Mouse (Mus musculus): ENCODE data around the gene Pknox1.
A peak's percentile ranks its signal among the peaks of the same experiment; 100 is the strongest.
"Not testable (repeated sequence)": the region's sequence is repeated elsewhere in the genome, so short reads cannot be mapped to it uniquely, and the experiment has no call there.

Pknox1 gene

DNA sequence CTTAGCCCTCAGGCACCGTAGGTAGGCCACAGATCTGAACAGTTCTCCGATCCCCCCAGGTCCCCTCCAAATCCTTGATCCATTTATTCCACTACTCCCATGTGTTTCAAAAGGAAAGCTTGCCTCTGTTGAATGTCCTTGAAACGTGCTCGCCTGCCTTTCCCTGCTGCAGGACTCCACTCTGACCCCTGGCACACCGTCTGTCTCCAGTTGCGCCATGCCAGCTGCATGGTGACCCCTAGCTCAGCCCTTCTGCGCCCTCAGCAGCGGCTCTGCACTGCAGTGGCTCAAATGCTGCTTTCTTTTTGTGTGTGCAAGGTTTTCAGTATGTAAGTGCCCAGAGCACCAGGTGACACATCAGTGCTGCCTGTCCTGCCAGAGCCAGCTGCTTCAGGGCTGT, 34.1 kb downstream of the Pknox1 start:
- no peak for DNase-seq

DNA sequence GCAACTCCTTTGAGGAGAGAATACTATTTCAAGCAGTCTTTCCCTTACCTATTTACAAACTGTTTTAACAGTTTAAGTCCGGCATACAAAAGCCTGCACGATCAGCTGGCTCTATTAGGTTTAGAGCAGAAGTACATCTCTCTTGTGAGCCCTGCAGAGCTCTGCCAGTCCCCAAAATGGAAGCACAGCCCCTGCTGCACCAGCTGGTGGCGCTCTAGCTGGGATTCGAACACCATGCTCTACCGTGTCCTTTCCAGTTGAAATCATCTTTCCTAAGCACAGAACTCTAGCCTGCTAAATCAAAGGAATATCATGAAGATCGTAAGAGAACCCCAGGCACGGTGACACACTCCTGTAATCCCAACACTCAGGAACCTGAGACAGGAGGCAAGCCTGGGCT, 41.9 kb downstream of the Pknox1 start:
- no peak for DNase-seq

GRCm38 (mm10) chr17:31607256-31607951, 42.9 kb downstream of the Pknox1 start:
- peak in 1 of 2 experiments; percentile 22 for DNase-seq

- not testable (repeated sequence) for DNase-seq
Observed at GRCm38 (mm10) chr17:31609173-31609572, 44.6 kb downstream of the Pknox1 start.

DNA sequence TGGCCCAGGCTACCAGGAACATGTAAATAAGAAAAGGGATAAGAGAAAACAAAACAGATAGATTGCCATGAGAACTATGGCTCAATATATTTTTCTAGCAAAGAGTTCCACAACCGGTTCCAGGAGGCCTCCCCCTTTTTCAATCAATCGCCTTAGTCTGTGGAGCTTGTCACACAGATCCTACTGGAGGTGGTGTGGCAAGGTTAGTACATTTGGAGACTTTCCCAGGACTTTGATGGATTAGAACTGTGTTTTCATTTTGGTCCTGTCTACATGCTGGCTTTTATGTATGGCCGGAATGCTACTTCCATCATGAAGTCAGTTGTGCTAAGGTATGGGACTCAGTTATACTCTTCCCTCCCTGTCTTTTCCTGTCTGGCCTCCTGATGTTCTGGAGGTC, 45.4 kb downstream of the Pknox1 start:
- no peak for DNase-seq

DNA sequence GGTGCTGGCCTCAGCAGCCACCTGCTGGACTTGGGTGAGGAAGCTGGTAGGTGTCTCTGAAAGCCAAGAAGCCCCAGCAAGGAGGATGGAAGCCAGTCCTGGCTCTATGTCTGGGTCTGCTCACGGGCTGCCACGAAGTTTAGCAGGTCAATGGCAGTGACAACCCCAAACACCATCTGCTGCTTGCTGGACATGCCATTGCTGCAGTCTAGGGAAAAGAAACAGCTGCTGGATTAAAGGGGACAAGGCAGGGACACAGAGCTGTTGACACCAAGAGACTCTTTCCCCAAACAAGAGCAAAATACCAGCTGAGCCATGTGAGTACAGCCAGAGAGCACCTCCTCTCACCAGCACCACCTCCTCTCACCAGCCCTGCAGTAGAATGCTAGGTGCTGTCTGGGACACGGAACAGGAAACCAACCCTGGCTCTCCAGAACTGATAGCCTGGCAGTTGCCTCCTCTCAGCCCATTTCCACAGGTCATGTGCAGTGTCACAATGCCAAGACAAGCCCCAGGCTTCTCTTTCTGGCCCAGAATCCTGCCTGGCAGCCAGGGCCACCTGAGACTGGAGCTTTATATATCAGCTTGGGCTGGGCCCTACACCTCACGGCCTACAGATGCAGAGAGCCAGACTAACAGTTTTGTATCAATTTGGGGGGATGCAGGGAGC, 48.7 kb downstream of the Pknox1 start:
- DNase-seq: no peak

- no peak for DNase-seq
Observed at GRCm38 (mm10) chr17:31623101-31623500, 58.6 kb downstream of the Pknox1 start.

DNA sequence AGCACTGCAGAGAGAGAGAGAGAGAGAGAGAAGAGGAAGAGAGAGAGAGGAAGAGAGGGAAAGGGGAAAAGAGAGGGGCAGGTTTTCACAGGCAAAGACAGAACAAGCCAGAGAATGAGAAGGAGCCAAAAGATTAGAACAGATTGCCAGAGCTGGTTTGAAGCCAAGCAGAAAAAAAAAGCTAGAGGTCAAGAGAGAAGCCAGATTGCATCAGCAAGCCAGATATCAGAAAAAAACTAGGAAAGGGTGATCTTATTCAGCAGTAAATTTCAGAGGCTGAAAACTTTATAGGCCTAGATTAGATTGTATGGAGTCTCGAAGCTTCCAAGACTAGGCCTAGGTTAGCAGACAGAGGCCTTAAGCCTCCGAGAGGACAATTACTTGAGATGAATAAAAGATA, 63.4 kb downstream of the Pknox1 start:
- no peak for DNase-seq

DNA sequence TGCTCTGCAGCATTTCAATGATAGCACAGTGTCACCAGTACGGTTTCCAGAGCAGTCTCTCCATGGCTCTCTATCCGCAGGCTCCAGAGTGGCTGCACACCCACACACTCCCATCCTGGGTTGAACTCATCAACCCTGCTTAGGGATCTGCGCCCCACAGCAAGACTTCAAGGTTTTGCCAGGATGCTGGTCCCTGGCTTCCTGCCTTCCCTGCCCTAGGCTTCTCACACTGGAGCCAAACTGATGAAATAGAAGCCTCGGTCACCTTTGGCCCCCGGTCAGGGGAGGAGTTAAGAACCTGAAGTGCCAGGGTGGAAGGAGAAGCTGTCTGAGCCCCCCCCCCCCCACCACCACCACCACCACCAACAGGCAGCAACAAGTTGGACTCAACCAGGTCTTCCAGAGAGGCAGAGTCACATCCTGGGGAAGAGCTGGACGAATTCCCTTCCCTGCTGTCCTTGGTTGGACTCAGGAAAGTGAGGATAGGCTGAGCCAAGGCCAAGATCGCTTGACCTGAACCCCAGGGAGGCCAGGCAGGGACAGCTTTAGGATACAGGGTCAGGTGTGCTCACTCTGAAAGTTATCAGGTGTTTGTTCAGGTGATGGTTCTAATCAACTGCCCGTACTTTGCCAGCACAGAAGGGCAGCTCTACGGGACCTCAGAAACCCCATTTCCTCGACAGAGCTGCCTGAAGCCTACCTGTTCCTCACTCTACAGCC, 66.7 kb downstream of the Pknox1 start:
- no peak for DNase-seq

DNA sequence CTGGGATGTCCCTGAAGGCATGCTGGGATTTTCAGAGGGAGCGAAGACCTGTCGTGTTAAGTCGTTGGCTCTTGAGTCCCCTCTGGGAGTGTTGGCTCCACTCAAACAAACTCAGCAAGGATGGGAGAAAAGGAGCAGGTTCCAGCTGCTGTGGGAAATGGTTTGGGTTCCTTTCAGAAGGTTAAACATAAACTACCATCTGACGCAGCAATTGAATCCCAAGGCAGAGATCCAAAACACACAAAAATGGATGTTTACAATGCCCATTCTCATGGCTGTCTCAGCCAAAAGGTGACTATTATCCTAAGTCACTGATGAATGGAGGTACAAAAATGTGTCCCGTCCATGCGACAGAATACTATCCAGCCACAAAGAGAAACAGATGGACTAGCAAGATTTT, 68.5 kb downstream of the Pknox1 start:
- no peak for DNase-seq

GRCm38 (mm10) chr17:31634896-31635295, 70.4 kb downstream of the Pknox1 start:
- no peak for DNase-seq

DNA sequence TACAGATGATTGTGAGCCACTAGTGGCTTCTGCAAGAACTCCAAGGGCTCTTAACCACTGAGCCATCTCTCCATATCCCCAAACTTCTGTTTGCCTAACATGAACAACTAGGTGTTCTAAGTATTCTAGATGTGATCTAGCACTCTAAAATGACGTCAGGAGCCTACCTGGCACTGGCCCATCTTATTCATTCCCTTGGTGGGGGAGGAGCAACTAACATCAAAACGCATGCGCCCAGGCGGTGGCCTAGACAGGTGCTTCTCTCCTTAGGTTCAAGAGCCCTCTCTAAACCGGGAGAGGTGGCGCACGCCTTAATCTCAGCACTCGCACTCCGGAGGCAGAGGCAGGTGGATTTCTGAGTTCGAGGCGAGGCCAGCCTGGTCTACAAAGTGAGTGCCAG, 71.2 kb downstream of the Pknox1 start:
- DNase-seq: no peak

DNA sequence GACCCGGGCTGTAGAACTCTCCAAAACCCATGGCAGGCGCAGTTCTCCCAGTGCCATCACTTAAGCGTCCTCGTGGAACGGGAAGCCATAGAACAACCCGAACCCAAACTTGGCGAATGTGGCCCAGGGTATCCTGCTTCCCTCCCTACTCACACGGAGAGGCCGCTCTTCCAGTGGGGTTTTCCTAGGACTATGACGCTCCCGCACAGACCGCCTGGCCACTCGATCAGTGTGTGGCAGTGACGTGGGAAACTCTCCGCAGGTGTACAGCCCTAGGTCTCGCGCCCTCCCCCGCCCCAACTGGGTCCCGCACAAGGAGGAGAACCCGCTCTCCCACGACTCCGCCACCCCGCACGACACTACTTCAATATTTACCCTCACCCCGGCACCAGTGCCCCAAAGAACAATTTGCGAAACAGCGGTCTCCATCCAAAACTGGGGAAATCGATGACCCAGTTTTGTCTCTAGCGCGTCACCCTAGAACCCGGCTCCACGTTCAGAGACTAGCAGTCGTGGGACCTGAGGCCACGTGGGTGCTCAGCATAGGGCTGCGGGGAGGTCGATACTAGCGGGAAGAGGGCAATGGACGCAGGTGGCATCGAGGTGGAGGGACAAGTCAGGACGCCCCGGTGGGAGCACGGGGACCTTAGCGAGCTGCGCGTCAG, 71.9 kb downstream of the Pknox1 start:
- no peak for DNase-seq

DNA sequence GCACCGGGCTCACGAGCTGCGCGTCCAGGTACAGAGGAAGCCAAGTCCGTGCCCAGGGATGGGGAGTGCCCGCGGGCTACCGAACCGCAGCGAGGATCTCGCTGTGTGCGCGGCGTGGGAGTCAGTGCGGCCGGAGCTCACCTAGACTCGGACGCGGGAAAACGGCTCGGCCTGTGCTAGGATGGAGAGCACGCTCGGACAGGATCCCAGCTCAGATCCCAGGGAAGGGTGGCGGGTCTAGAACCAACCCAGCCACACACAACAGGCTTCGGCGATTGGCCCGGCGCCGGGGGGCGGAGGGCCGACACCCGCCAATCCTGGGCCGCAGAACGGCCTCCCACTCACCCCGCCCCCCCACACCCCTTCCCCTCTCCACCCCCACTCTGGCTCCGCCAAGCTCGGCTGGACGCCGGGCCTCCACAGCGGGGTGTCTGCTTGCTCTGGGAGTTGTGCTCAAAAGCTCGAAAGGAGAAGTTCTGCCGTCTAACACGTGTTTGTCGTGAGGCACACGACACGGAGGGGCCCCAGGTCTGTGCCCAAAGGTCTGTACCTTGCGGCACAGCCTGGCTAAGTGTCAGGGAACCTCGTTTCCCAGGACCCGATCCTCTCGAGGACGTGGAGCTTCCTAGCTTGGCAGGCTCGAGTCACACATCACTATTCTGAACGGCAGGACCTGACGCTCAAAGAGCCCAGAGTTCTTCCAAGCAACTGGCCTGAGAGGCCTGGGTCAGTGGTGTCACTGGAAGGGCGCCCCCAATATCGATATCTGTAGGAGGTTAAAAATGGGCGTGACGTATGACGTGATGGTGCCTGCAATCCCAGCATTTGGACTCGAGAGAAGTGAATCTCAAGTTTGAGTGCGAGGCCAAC, 72.6 kb downstream of the Pknox1 start, which contains the start of gene Cbs:
Gene Cbs (minus strand): TSS at position 297 of the 870 bp plus-strand sequence.
- peak; percentile 84 to 91 for DNase-seq

DNA sequence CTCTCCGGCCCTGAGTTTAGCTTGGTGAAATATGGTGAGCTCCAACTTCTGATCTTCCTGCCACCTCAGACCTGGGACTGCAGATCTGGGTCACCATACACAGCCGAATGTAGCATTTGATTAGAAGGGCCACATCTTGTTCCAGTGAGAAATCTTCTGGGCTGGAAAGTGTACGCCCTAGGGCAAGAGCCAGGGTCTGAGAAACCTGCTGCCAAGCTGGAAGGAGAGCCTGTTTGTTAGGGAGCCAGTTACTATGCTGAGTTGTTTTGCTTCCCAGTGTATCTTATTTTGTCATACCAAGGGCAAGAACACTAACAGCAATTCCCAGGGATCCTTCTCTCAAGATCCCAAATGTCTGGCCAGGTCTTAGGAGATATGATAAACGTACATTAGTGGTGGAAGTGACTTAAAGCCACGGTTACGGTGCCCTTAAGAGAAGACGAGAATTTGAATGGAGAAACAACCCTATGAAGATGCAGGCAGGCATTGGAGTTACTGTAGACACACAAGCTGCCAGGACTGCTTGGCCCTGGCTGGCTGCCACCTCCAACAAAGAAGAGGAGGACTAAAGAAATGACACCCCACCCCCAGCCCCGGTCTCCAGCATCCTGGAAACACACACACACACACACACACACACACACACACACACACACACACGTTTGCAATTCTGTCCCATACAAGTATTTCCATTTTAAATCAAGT, 73.5 kb downstream of the Pknox1 start:
- DNase-seq: peak; percentile 39 to 56

GRCm38 (mm10) chr17:31639651-31640050, 75.1 kb downstream of the Pknox1 start:
- DNase-seq: no peak

DNA sequence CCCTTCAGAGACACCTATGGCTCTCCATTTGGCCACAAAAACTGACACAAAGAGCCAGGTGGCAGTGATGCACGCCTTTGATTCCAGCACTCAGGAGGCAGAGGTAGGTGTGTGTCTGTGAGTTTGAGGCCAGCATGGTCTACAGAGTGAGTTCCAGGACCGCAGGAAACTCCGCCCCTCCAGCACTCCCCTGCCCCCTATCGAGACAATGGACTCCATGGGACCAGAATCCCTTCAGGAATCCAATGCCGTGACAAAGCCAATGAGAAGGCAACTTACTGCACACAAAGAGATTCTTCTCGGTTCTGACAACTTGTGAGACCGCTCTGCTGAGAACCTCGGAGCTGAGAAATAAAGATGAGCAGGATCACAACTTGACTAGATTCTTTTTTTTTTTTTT, 77.8 kb downstream of the Pknox1 start:
- no peak for DNase-seq

DNA sequence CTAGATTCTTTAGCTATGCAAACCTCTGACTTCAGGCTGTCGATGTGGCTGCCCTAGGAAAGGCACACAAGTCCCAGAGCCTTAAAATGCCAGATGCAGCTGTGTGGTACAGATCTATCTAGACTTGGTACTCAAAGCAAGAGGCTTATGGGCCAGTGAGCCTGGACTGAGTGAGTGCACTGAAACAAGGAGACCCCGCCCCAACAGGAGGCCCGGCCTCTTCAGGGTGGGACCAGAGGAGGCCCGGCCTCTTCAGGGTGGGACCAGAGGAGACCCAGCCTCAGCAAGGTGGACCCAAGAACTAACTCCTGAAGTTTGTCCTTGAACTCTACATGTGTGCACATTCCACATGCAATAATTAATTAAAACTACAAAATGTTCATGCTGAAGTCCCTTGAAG, 78.4 kb downstream of the Pknox1 start:
- DNase-seq: no peak

- DNase-seq: no peak
Observed at GRCm38 (mm10) chr17:31646199-31647002, 81.9 kb downstream of the Pknox1 start.

DNA sequence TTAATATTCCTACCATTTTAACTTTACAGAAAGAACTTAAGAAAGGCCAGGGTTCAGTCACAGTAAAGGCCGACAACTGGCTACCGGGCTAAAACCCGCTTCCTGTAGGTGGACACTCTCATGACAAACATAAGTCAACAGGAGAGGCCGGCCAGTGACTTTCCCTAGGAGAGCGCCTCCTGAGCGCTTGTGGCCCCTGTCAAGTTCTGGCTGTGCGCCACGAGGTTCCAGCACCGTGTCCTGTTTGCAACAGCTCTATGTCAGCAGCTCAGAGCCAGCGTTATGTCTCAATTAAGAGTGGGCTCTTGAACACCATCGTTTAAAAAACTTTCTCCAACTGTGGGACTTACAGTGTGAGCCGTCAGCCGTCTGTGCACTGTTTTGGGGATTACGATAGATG, 87.6 kb downstream of the Pknox1 start:
- no peak for DNase-seq

GRCm38 (mm10) chr17:31653277-31653676, 88.7 kb downstream of the Pknox1 start:
- DNase-seq: no peak

All from kidney, postnatal 4 days (tissue).